Mouse (Mus musculus): ENCODE measurements at regions not wholly inside any gene's neighbourhood (a gene's known extent, or its start where the extent isn't known, plus 50 kb on each side); places are given as distances from the start of the nearest gene placed in this dataset.

GRCm38 (mm10) chr3:149086086-149086485, 95.7 kb upstream of the Adgrl2 start:
- H3K36me3 ChIP-seq (ENCODE audit: insufficient read depth, low read length), result no peaks in the 10 kb centered on the region
- H3K9me3 ChIP-seq (ENCODE audit: low read length), result no peaks in the 10 kb centered on the region
- peaks cover 52% of the 10 kb centered on the region for H3K4me1 ChIP-seq (replicated peaks; ENCODE audit: low read depth, low read length)
- H3K4me3 ChIP-seq (replicated peaks; ENCODE audit: low read length), result no peak overlapping the region
- peaks cover 39% of the 10 kb centered on the region for H3K27me3 ChIP-seq (ENCODE audit: insufficient read depth, low read length)
- no peak for TF ChIP-seq POU5F1 (IDR thresholded peaks at IDR 0.05; ENCODE audit: borderline replicate concordance, low read length)
- no peak for TF ChIP-seq CTCF (conservative IDR thresholded peaks at IDR 0.05; ENCODE audit: low read length)
- TF ChIP-seq NANOG (IDR thresholded peaks at IDR 0.05; ENCODE audit: borderline replicate concordance, low read length), result no peak

- Histone ChIP-seq H3K4me1 (replicated peaks; ENCODE audit: low read depth, low read length) (peaks cover 52% of the 10 kb centered on the region), H3K36me3 (ENCODE audit: insufficient read depth, low read length) (no peaks in the 10 kb centered on the region), H3K4me3 (replicated peaks; ENCODE audit: low read length) (no peak overlapping the region), H3K9me3 (ENCODE audit: low read length) (no peaks in the 10 kb centered on the region), H3K27me3 (ENCODE audit: insufficient read depth, low read length) (peaks cover 39% of the 10 kb centered on the region)
- TF ChIP-seq NANOG (IDR thresholded peaks at IDR 0.05; ENCODE audit: borderline replicate concordance, low read length) (peak; percentile 60; the same call in 1 of the 2 replicates), POU5F1 (IDR thresholded peaks at IDR 0.05; ENCODE audit: borderline replicate concordance, low read length) (no peak)
Observed at GRCm38 (mm10) chr3:149084861-149085598, 94.7 kb upstream of the Adgrl2 start.

GRCm38 (mm10) chr3:149083391-149083790, 93.0 kb upstream of the Adgrl2 start:
- Histone ChIP-seq H3K27me3 (ENCODE audit: insufficient read depth, low read length) (peaks cover 28% of the 10 kb centered on the region), H3K9me3 (ENCODE audit: low read length) (no peaks in the 10 kb centered on the region), H3K4me1 (replicated peaks; ENCODE audit: low read depth, low read length) (peaks cover 46% of the 10 kb centered on the region), H3K36me3 (ENCODE audit: insufficient read depth, low read length) (no peaks in the 10 kb centered on the region), H3K4me3 (replicated peaks; ENCODE audit: low read length) (no peak overlapping the region)
- no peak for TF ChIP-seq CTCF (conservative IDR thresholded peaks at IDR 0.05; ENCODE audit: low read length)
- no peak for TF ChIP-seq NANOG (IDR thresholded peaks at IDR 0.05; ENCODE audit: borderline replicate concordance, low read length)
- no peak for TF ChIP-seq POU5F1 (IDR thresholded peaks at IDR 0.05; ENCODE audit: borderline replicate concordance, low read length)

GRCm38 (mm10) chr3:149078881-149079280, 88.5 kb upstream of the Adgrl2 start:
- peaks cover 10% of the 10 kb centered on the region; the same call in 1 of the 2 replicates for H3K27me3 ChIP-seq (ENCODE audit: insufficient read depth, low read length)
- H3K9me3 ChIP-seq (ENCODE audit: low read length), result no peaks in the 10 kb centered on the region
- peaks cover 14% of the 10 kb centered on the region for H3K4me1 ChIP-seq (replicated peaks; ENCODE audit: low read depth, low read length)
- no peaks in the 10 kb centered on the region for H3K36me3 ChIP-seq (ENCODE audit: insufficient read depth, low read length)
- H3K4me3 ChIP-seq (replicated peaks; ENCODE audit: low read length), result no peak overlapping the region
- no peak for TF ChIP-seq POU5F1 (IDR thresholded peaks at IDR 0.05; ENCODE audit: borderline replicate concordance, low read length)
- no peak for TF ChIP-seq CTCF (conservative IDR thresholded peaks at IDR 0.05; ENCODE audit: low read length)
- no peak for TF ChIP-seq NANOG (IDR thresholded peaks at IDR 0.05; ENCODE audit: borderline replicate concordance, low read length)

GRCm38 (mm10) chr3:149076928-149077551, 86.7 kb upstream of the Adgrl2 start:
- Histone ChIP-seq H3K4me3 (replicated peaks; ENCODE audit: low read length) (no peak overlapping the region), H3K4me1 (replicated peaks; ENCODE audit: low read depth, low read length) (peaks cover 6% of the 10 kb centered on the region), H3K27me3 (ENCODE audit: insufficient read depth, low read length) (peaks cover 6% of the 10 kb centered on the region; the same call in 1 of the 2 replicates), H3K9me3 (ENCODE audit: low read length) (no peaks in the 10 kb centered on the region), H3K36me3 (ENCODE audit: insufficient read depth, low read length) (no peaks in the 10 kb centered on the region)
- TF ChIP-seq NANOG (IDR thresholded peaks at IDR 0.05; ENCODE audit: borderline replicate concordance, low read length) (no peak), CTCF (conservative IDR thresholded peaks at IDR 0.05; ENCODE audit: low read length) (no peak), POU5F1 (IDR thresholded peaks at IDR 0.05; ENCODE audit: borderline replicate concordance, low read length) (no peak)

GRCm38 (mm10) chr3:149075488-149075851, 85.1 kb upstream of the Adgrl2 start:
- H3K27me3 ChIP-seq (ENCODE audit: insufficient read depth, low read length), result peaks cover 18% of the 10 kb centered on the region
- no peaks in the 10 kb centered on the region for H3K36me3 ChIP-seq (ENCODE audit: insufficient read depth, low read length)
- H3K4me1 ChIP-seq (replicated peaks; ENCODE audit: low read depth, low read length), result peaks cover 13% of the 10 kb centered on the region
- no peak overlapping the region for H3K4me3 ChIP-seq (replicated peaks; ENCODE audit: low read length)
- TF ChIP-seq POU5F1 (IDR thresholded peaks at IDR 0.05; ENCODE audit: borderline replicate concordance, low read length) (no peak), CTCF (conservative IDR thresholded peaks at IDR 0.05; ENCODE audit: low read length) (no peak), NANOG (IDR thresholded peaks at IDR 0.05; ENCODE audit: borderline replicate concordance, low read length) (no peak)
- no peaks in the 10 kb centered on the region for H3K9me3 ChIP-seq (ENCODE audit: low read length)

GRCm38 (mm10) chr3:149074658-149075487, 84.5 kb upstream of the Adgrl2 start:
- Histone ChIP-seq H3K4me3 (replicated peaks; ENCODE audit: low read length) (no peak overlapping the region), H3K9me3 (ENCODE audit: low read length) (no peaks in the 10 kb centered on the region), H3K4me1 (replicated peaks; ENCODE audit: low read depth, low read length) (peaks cover 19% of the 10 kb centered on the region), H3K27me3 (ENCODE audit: insufficient read depth, low read length) (peaks cover 23% of the 10 kb centered on the region), H3K36me3 (ENCODE audit: insufficient read depth, low read length) (no peaks in the 10 kb centered on the region)
- TF ChIP-seq POU5F1 (IDR thresholded peaks at IDR 0.05; ENCODE audit: borderline replicate concordance, low read length) (no peak), CTCF (conservative IDR thresholded peaks at IDR 0.05; ENCODE audit: low read length) (no peak), NANOG (IDR thresholded peaks at IDR 0.05; ENCODE audit: borderline replicate concordance, low read length) (no peak)

GRCm38 (mm10) chr3:149070201-149070600, 79.8 kb upstream of the Adgrl2 start:
- no peaks in the 10 kb centered on the region for H3K9me3 ChIP-seq (ENCODE audit: low read length)
- H3K27me3 ChIP-seq (ENCODE audit: insufficient read depth, low read length), result peaks cover 23% of the 10 kb centered on the region
- H3K4me1 ChIP-seq (replicated peaks; ENCODE audit: low read depth, low read length), result peaks cover 22% of the 10 kb centered on the region
- H3K4me3 ChIP-seq (replicated peaks; ENCODE audit: low read length), result no peak overlapping the region
- no peak for TF ChIP-seq POU5F1 (IDR thresholded peaks at IDR 0.05; ENCODE audit: borderline replicate concordance, low read length)
- TF ChIP-seq CTCF (conservative IDR thresholded peaks at IDR 0.05; ENCODE audit: low read length), result no peak
- TF ChIP-seq NANOG (IDR thresholded peaks at IDR 0.05; ENCODE audit: borderline replicate concordance, low read length), result no peak
- no peaks in the 10 kb centered on the region for H3K36me3 ChIP-seq (ENCODE audit: insufficient read depth, low read length)
